Mouse (Mus musculus): ENCODE data around the gene Srrm4.

DNA sequence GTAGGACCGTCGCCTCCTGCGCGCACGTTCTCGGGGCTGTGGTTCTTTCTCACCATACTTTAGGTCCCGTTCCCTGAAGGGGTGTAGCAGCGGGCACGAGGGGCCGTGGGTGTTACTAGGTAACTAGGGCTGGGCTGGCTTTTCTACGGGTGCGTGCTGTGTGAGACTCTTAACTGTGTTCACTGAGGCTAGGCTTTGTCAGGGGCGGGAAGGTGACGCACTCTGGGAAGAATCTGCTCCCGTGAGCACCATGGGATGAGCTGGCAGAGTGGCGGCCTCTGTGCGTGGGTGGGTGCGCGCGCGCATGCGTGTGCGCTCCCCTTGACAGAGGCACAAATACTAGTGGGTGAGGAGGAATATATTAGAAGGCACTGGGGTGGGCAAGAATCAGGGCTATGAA is 145.1 kb downstream of the Srrm4 start:
- TF ChIP-seq CTCF (IDR thresholded peaks at IDR 0.05; ENCODE audit: low read depth) (no peak), EP300 (optimal IDR thresholded peaks at IDR 0.05) (no peak)
